Mouse (Mus musculus) erythroblast, embryonic 14.5 days (primary cell): Measurements from ENCODE around the gene Ak3. TPM values are rescaled to one million over a fixed set of nuclear protein-coding genes. Genes with fewer than 3 reads are reported as not detected.

Experiments
- H3K27me3 ChIP-seq: 2 replicates; pipeline ENCODE4 v1.6.1; 2012; ENCODE audit warnings: inconsistent platforms; ENCODE audit not compliant: control insufficient read depth
- H3K36me3 ChIP-seq: 2 replicates; pipeline ENCODE4 v1.6.1; 2012; ENCODE audit warnings: mild to moderate bottlenecking, inconsistent platforms; ENCODE audit not compliant: control insufficient read depth
- H3K4me1 ChIP-seq: 2 replicates; pipeline ENCODE4 v1.6.1; 2012; ENCODE audit warnings: inconsistent platforms; ENCODE audit not compliant: control insufficient read depth
- H3K4me3 ChIP-seq: replicated peaks from 2 replicates; pipeline ENCODE3; 2012; ENCODE audit warnings: moderate library complexity, mild to moderate bottlenecking, inconsistent platforms
- H3K9me3 ChIP-seq: 2 replicates; pipeline ENCODE4 v1.6.1; 2012; ENCODE audit warnings: low read length, inconsistent platforms, mixed read lengths; ENCODE audit not compliant: control insufficient read depth
- GATA1 ChIP-seq: IDR thresholded peaks from 2 replicates; pipeline ENCODE4 v1.6.1; 2012; ENCODE audit warnings: low read length, inconsistent platforms, mixed read lengths
- TAL1 ChIP-seq: IDR thresholded peaks from 3 replicates; pipeline ENCODE4 v1.6.1; 2012; ENCODE audit warnings: low read length, inconsistent platforms, mixed read lengths
- polyA plus RNA-seq: library from polyadenylated mRNA; stranded (reverse); fragments of >175 nt; gene quantifications from 2 replicates; pipeline ENCODE4 v1.2.3, GENCODE M21; 2012

Gene Ak3
- polyA plus RNA-seq, 1 experiment = 0.30 TPM

DNA sequence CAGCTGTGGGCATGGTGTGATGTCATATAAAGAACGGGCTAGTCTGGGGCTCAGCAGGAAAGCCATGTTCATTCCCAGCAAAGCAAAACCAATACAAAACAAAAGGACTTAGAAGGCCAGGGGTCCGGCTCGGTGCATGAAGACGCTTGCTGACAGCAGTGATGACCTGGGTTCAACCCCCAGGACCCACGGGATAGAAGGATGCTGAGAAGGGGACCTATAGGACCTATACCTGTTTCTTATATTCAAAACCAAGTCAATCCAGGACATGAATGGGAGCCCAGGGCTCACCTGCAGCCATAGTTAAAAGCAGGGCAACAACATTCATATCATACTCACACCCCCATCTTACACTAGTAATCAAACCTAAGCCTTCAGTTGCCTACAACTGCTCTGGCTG lies 15.2 kb upstream of the Ak3 start:
- Histone ChIP-seq H3K9me3 (no peaks in the 10 kb centered on the region), H3K4me1 (peaks cover 60% of the 10 kb centered on the region), H3K36me3 (no peaks in the 10 kb centered on the region; the same call in 1 of the 2 replicates), H3K27me3 (no peaks in the 10 kb centered on the region), H3K4me3 (no peak overlapping the region)
- TF ChIP-seq TAL1 (no peak), GATA1 (no peak)

DNA sequence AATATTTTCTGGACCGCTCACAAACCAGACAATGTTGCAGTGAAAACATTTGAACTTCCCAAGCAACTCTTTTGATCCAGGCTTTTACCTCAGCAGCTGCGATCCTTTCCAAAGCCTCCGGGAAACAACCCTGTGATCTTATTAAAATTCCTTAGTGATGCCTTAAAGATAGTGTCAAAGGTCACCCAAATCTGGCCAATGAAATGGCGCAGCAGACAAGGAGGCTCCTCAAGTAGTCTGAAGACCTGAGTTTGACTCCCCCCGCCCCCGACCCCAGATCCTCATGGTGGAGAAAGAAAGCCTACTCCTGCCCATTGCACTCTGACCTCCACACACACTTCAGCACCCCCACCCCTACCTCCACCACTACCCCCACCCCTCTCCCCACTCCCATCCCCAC lies 12.5 kb upstream of the Ak3 start:
- TF ChIP-seq GATA1 (no peak), TAL1 (no peak)
- no peak overlapping the region for H3K4me3 ChIP-seq
- no peaks in the 10 kb centered on the region for H3K27me3 ChIP-seq
- H3K4me1 ChIP-seq = peaks cover 44% of the 10 kb centered on the region
- H3K9me3 ChIP-seq = no peaks in the 10 kb centered on the region
- no peaks in the 10 kb centered on the region for H3K36me3 ChIP-seq

GRCm38 (mm10) chr19:29059688-29060087 lies 11.9 kb upstream of the Ak3 start:
- Histone ChIP-seq H3K9me3 (no peaks in the 10 kb centered on the region), H3K4me1 (peaks cover 39% of the 10 kb centered on the region), H3K36me3 (no peaks in the 10 kb centered on the region), H3K27me3 (no peaks in the 10 kb centered on the region), H3K4me3 (no peak overlapping the region)
- TF ChIP-seq GATA1 = no peak

DNA sequence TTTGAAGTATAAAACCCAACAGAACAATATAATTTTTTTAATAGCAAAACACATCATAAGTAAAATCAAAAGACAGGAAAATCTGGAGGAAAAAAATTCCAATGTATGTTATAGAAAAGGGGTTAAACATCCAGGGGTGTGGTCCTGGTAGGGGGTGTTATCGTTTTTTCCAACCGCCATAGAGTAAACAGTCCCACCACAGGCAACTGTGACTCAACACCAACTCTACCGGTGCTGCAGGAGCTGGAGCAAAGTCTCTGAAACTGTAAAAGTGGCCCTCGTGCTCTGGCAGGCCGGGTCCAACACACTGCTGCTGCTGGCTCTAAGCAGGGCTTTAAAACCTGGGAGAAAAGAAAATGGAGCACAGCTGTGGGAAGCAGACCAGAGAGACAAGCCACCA lies 11.0 kb upstream of the Ak3 start:
- Histone ChIP-seq H3K9me3 (no peaks in the 10 kb centered on the region), H3K4me1 (peaks cover 30% of the 10 kb centered on the region), H3K4me3 (no peak overlapping the region), H3K27me3 (no peaks in the 10 kb centered on the region), H3K36me3 (no peaks in the 10 kb centered on the region)
- TF ChIP-seq TAL1 = no peak

DNA sequence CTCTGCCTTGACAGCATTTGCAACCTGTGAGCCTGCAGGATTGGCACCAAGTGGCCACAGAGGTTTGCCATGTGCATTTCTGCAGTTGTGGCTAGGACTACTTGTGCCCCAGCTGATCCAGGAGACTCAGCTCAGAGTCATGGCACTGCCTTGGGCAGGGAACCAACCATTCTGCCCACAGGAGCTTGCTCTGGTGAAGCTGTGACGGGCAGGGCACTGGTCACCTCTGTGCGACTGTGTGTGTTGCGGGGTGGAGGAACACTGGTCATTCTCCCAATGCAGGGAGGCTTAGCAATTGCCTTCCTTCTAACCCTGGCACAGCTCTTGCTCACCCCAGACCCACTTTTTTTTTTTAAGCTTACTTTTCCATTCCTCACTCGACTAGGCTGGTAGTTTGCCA lies 7.7 kb upstream of the Ak3 start:
- no peaks in the 10 kb centered on the region for H3K27me3 ChIP-seq
- peaks cover 27% of the 10 kb centered on the region for H3K4me1 ChIP-seq
- H3K36me3 ChIP-seq = no peaks in the 10 kb centered on the region
- H3K9me3 ChIP-seq = no peaks in the 10 kb centered on the region
- TF ChIP-seq GATA1 = no peak
- TF ChIP-seq TAL1 = no peak
- H3K4me3 ChIP-seq = no peak overlapping the region

GRCm38 (mm10) chr19:29054594-29054993 lies 6.8 kb upstream of the Ak3 start:
- no peak overlapping the region for H3K4me3 ChIP-seq
- H3K4me1 ChIP-seq = peaks cover 30% of the 10 kb centered on the region
- no peaks in the 10 kb centered on the region for H3K9me3 ChIP-seq
- TF ChIP-seq GATA1 (no peak), TAL1 (no peak)
- H3K36me3 ChIP-seq = no peaks in the 10 kb centered on the region
- no peaks in the 10 kb centered on the region for H3K27me3 ChIP-seq

DNA sequence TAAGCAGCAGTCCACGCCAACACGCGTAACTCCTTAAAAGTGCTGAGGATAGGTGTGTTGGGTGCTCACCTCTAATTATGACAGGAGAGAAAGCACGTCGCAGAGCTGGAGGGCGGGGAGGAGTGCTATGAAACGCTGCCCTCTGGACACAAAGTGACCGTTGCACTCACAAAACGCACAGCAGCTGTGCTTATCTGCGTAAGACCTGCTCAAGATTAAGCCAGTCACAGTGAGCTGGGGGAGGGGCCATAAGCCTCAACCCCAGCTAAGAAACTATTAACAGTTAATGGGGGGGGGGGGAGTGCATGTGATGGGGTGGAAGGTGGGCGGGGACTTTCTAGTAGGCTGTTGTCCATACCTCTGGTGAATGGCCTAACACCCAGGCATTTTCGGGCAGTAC lies 5.0 kb upstream of the Ak3 start:
- H3K36me3 ChIP-seq = no peaks in the 10 kb centered on the region
- H3K9me3 ChIP-seq = no peaks in the 10 kb centered on the region
- TF ChIP-seq TAL1 (no peak), GATA1 (no peak)
- H3K4me1 ChIP-seq = peaks cover 30% of the 10 kb centered on the region
- H3K4me3 ChIP-seq = no peak overlapping the region
- no peaks in the 10 kb centered on the region for H3K27me3 ChIP-seq

GRCm38 (mm10) chr19:29050186-29050980 lies 2.6 kb upstream of the Ak3 start:
- Histone ChIP-seq H3K4me1 (peaks cover 50% of the 10 kb centered on the region), H3K9me3 (no peaks in the 10 kb centered on the region), H3K4me3 (no peak overlapping the region), H3K27me3 (no peaks in the 10 kb centered on the region), H3K36me3 (no peaks in the 10 kb centered on the region)
- TF ChIP-seq GATA1 (no peak), TAL1 (no peak)

GRCm38 (mm10) chr19:29049401-29050075 lies 1.8 kb upstream of the Ak3 start:
- H3K36me3 ChIP-seq = no peaks in the 10 kb centered on the region
- H3K4me3 ChIP-seq = no peak overlapping the region
- no peak for TF ChIP-seq TAL1
- no peak for TF ChIP-seq GATA1
- no peaks in the 10 kb centered on the region for H3K27me3 ChIP-seq
- peaks cover 51% of the 10 kb centered on the region for H3K4me1 ChIP-seq
- no peaks in the 10 kb centered on the region for H3K9me3 ChIP-seq
